Mouse (Mus musculus) hindbrain, embryonic 16.5 days (tissue): ENCODE measurements around the gene Fbxw11. TPM values are rescaled to one million over a fixed set of nuclear protein-coding genes. Genes with fewer than 3 reads are reported as not detected.

Experiments
- ATAC-seq: fragments of 200-750 bp; cut with Nextera tagmentation; 2 replicates; pipeline ENCODE4 v1.8.0; 2017; ENCODE audit warnings: moderate TSS enrichment, moderate library complexity
- H3K27ac ChIP-seq: fragments of 300-500 bp; sonication (generic); 2 replicates; pipeline ENCODE4 v1.5.1; 2014; ENCODE audit warnings: low read depth, mild to moderate bottlenecking, control low read depth, low read length, moderate library complexity
- H3K27me3 ChIP-seq: fragments of 300-500 bp; sonication (generic); replicated peaks from 2 replicates; pipeline ENCODE4 v1.6.1; 2014; ENCODE audit warnings: low read length; ENCODE audit not compliant: control insufficient read depth, insufficient read depth
- H3K36me3 ChIP-seq: fragments of 300-500 bp; sonication (generic); 2 replicates; pipeline ENCODE4 v1.6.1; 2014; ENCODE audit warnings: mild to moderate bottlenecking, low read length, moderate library complexity, mixed read lengths; ENCODE audit not compliant: control insufficient read depth, insufficient read depth
- H3K4me1 ChIP-seq: fragments of 300-500 bp; sonication (generic); 2 replicates; pipeline ENCODE4 v1.6.1; 2014; ENCODE audit warnings: low read depth, low read length; ENCODE audit not compliant: control insufficient read depth, insufficient read depth
- H3K4me2 ChIP-seq: fragments of 300-500 bp; sonication (generic); 2 replicates; pipeline ENCODE4 v1.6.1; 2014; ENCODE audit warnings: mild to moderate bottlenecking, low read length, control low read depth, moderate library complexity
- H3K4me3 ChIP-seq: fragments of 300-500 bp; sonication (generic); 2 replicates; pipeline ENCODE4 v1.5.1; 2014; ENCODE audit warnings: mild to moderate bottlenecking, low read length, control low read depth, moderate library complexity
- H3K9ac ChIP-seq: fragments of 300-500 bp; sonication (generic); 2 replicates; pipeline ENCODE4 v1.6.1; 2014; ENCODE audit warnings: low read depth, mild to moderate bottlenecking, control low read depth, low read length, moderate library complexity
- H3K9me3 ChIP-seq: fragments of 300-500 bp; sonication (generic); 2 replicates; pipeline ENCODE4 v1.6.1; 2014; ENCODE audit warnings: mild to moderate bottlenecking, low read length, moderate library complexity; ENCODE audit not compliant: control insufficient read depth
- WGBS: fragments of 180-500 bp; shearing (Covaris S2); extraction: QIAGEN DNeasy Blood & Tissue Kit; methylation state at CpG from one replicate; pipeline ENCODE4 v1.1.7; 2014; 5-methylcytosine and 5-hydroxymethylcytosine counted together
- polyA plus RNA-seq: library from polyadenylated mRNA; unstranded; fragments of >200 nt; fragmentation: Nextera tagmentation; extraction: Ambion mirVana; gene quantifications from 2 replicates; pipeline ENCODE4 v1.2.1, GENCODE M21; 2015

The Fbxw11 gene
- polyA plus RNA-seq, 1 experiment from 2014 or later: 106 TPM

GRCm38 (mm10) chr11:32633542-32633941 is 9.0 kb upstream of the Fbxw11 start:
- no peaks in the 10 kb centered on the region for H3K4me1 ChIP-seq

DNA sequence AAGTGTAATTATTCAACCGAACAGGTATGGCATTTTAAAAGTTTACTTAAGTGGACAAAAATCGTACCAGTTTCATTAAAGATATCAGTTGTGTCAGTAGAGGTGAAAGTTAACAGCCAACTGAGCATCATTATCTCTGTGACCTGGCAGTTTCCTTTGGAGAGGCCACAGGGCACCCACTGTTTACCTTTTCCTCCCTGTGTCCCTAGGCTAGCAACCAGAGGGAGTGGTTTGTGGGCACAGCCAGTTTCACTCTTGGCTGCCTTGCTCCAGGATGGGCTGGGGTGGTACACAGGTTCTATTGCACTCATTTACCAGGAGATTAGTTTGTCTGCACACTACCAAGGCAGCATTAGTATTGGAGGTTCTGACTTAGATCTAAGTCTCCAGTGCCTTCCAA is 8.4 kb upstream of the Fbxw11 start:
- no peak overlapping the region for H3K4me3 ChIP-seq
- H3K9me3 ChIP-seq: no peaks in the 10 kb centered on the region
- no peak overlapping the region for H3K4me2 ChIP-seq
- no peak overlapping the region for H3K27ac ChIP-seq
- no peaks in the 10 kb centered on the region for H3K4me1 ChIP-seq
- ATAC-seq: no peak
- no peaks in the 10 kb centered on the region for H3K27me3 ChIP-seq
- 95% methylated on average over 2 of the region's 2 CpGs for WGBS
- no peak overlapping the region for H3K9ac ChIP-seq
- no peaks in the 10 kb centered on the region for H3K36me3 ChIP-seq

More at GRCm38 (mm10) chr11:32633542-32633941, 9.0 kb upstream of the Fbxw11 start:
- no peaks in the 10 kb centered on the region for H3K36me3 ChIP-seq
- WGBS: 69% methylated on average over 3 of the region's 3 CpGs
- no peak overlapping the region for H3K4me3 ChIP-seq
- H3K9me3 ChIP-seq: no peaks in the 10 kb centered on the region
- ATAC-seq: no peak
- no peak overlapping the region for H3K27ac ChIP-seq
- no peak overlapping the region for H3K4me2 ChIP-seq
- H3K27me3 ChIP-seq: no peaks in the 10 kb centered on the region
- H3K9ac ChIP-seq: no peak overlapping the region

GRCm38 (mm10) chr11:32634842-32635241 is 7.7 kb upstream of the Fbxw11 start:
- Histone ChIP-seq H3K9me3 (no peaks in the 10 kb centered on the region), H3K9ac (no peak overlapping the region), H3K4me3 (no peak overlapping the region), H3K27ac (no peak overlapping the region), H3K36me3 (no peaks in the 10 kb centered on the region), H3K4me2 (no peak overlapping the region), H3K27me3 (no peaks in the 10 kb centered on the region), H3K4me1 (no peaks in the 10 kb centered on the region)
- WGBS: 59% methylated on average over 2 of the region's 2 CpGs
- ATAC-seq: no peak

- Histone ChIP-seq H3K9ac (no peak overlapping the region), H3K36me3 (no peaks in the 10 kb centered on the region), H3K4me3 (no peak overlapping the region), H3K27ac (no peak overlapping the region), H3K4me2 (no peak overlapping the region), H3K4me1 (peaks cover 4% of the 10 kb centered on the region), H3K27me3 (no peaks in the 10 kb centered on the region), H3K9me3 (no peaks in the 10 kb centered on the region)
- 74% methylated on average over 4 of the region's 4 CpGs for WGBS
- ATAC-seq: no peak
Observed at GRCm38 (mm10) chr11:32636275-32636674, 6.2 kb upstream of the Fbxw11 start.

DNA sequence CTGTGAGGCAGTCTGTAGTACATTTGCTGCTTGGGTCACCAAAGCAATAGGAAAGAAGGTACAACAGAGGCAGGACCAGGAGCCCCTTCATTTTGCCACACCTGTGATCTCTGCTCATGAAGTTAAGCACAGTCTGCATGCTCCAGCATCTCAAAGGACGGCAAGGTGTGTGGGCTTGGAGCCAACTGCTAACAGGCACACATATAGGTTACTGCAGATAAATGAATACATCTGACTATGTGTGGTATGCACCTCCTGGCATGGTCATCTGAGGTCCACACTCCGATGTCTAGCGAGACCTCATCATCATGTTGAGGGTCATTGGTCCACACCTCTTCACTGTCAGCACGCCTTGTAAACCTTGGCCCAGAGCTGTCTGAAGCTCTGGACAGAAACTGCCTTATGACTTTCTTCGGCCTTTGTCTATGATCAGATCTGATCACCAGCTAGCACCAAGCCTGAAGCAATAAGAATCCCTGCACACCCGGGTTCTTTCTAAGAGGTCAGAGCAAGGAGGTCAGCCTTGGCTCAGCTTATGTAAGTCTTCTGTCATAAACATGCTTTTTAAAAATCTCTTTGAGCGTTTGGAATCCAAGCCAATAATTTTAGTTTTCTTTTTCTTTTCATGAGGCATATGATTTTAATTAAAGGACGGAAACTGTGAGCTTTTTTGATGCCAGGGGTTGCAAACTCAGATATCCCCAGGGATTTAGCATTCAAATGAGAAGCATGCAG is 3.8 kb upstream of the Fbxw11 start:
- WGBS: 85% methylated on average over 8 of the region's 8 CpGs
- peaks cover 10% of the 10 kb centered on the region for H3K4me1 ChIP-seq
- ATAC-seq: no peak
- no peaks in the 10 kb centered on the region for H3K9me3 ChIP-seq
- H3K9ac ChIP-seq: no peak overlapping the region
- no peaks in the 10 kb centered on the region for H3K27me3 ChIP-seq
- no peak overlapping the region for H3K4me2 ChIP-seq
- no peaks in the 10 kb centered on the region for H3K36me3 ChIP-seq
- no peak overlapping the region for H3K4me3 ChIP-seq
- H3K27ac ChIP-seq: no peak overlapping the region

DNA sequence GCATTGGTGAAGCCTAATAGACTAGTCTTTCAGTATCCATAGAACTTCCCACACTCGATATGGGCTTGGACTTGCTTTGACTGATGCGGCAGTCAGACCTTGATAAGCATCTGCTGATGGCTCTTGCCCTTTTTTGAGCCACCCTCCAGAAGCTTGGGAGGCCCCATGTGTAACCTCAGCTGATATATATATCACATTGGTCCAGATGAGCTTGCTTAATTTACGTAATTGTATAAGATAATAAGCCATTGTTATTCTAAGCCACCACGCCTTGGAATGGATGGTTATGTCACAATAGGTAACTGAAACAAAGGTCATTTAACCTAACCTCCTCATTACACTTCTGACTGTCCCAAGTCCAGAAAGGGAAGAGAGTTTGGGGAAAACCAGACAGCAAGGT is 1.9 kb upstream of the Fbxw11 start:
- H3K36me3 ChIP-seq: no peaks in the 10 kb centered on the region
- no peaks in the 10 kb centered on the region for H3K27me3 ChIP-seq
- WGBS: 93% methylated on average over 4 of the region's 4 CpGs

GRCm38 (mm10) chr11:32642899-32643886 is 669 bp downstream of the Fbxw11 start:
- Histone ChIP-seq H3K4me3 (peak overlapping the region; percentile 96), H3K4me1 (peaks cover 16% of the 10 kb centered on the region), H3K27ac (peak overlapping the region; percentile 99), H3K27me3 (no peaks in the 10 kb centered on the region), H3K36me3 (no peaks in the 10 kb centered on the region), H3K9ac (peak overlapping the region; percentile 94), H3K4me2 (peak overlapping the region; percentile 86), H3K9me3 (no peaks in the 10 kb centered on the region)
- ATAC-seq: peak; percentile 62
- under 1% methylated on average over 36 of the region's 54 CpGs for WGBS

More for the DNA sequence above, 1.9 kb upstream of the Fbxw11 start:
- H3K4me2 ChIP-seq: no peak overlapping the region
- no peaks in the 10 kb centered on the region for H3K9me3 ChIP-seq
- H3K9ac ChIP-seq: no peak overlapping the region
- no peak overlapping the region for H3K27ac ChIP-seq
- H3K4me1 ChIP-seq: peaks cover 16% of the 10 kb centered on the region
- no peak for ATAC-seq
- no peak overlapping the region for H3K4me3 ChIP-seq

GRCm38 (mm10) chr11:32644010-32644409 is 1.5 kb downstream of the Fbxw11 start:
- Histone ChIP-seq H3K9me3 (no peaks in the 10 kb centered on the region), H3K36me3 (no peaks in the 10 kb centered on the region), H3K4me2 (peak overlapping the region; percentile 86), H3K9ac (peak overlapping the region; percentile 94), H3K27me3 (no peaks in the 10 kb centered on the region), H3K27ac (peak overlapping the region; percentile 99), H3K4me1 (peaks cover 16% of the 10 kb centered on the region), H3K4me3 (peak overlapping the region; percentile 96)
- ATAC-seq: no peak
- WGBS: 37% methylated on average over 3 of the region's 3 CpGs

DNA sequence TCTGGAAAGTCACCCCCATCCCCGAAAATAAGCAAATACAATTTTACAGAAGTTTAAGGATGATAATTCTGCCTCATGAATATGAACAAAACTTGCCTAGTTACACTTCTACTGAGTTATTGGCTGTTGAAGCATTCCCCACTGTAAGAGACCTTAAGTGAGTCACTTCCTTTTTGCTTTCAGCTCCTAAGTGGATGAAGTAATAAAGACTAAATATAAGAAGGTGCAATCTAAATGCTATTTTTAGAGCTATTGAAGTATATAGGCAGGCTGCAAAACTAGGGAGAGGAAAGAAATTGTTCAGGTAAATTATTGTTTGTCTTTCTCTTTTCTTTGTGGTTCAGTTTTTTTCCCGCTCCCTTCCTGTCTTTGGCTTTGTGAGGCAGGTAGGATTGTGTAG is 4.7 kb downstream of the Fbxw11 start:
- Histone ChIP-seq H3K9me3 (no peaks in the 10 kb centered on the region), H3K27ac (no peak overlapping the region), H3K4me2 (no peak overlapping the region), H3K27me3 (no peaks in the 10 kb centered on the region), H3K4me3 (no peak overlapping the region), H3K36me3 (no peaks in the 10 kb centered on the region), H3K4me1 (peaks cover 8% of the 10 kb centered on the region), H3K9ac (no peak overlapping the region)
- WGBS: 90% methylated on average over 2 of the region's 2 CpGs
- no peak for ATAC-seq
